Mouse (Mus musculus): ENCODE results near the gene Gm3486. TPM values are rescaled to one million over a fixed set of nuclear protein-coding genes. Genes with fewer than 3 reads are reported as not detected.
"Not testable (repeated sequence)": the region's sequence is repeated elsewhere in the genome, so short reads cannot be mapped to it uniquely, and the experiment has no call there.

The Gm3486 gene
- polyA plus RNA-seq (2014; fragmentation: Nextera tagmentation; extraction: Ambion mirVana), result not detected in 2 replicates

GRCm38 (mm10) chr14:41489385-41489784, at the start of gene Gm3486:
TSS of gene Gm3486 (minus strand) at chr14:41489485.
- not testable (repeated sequence) for H3K4me3 ChIP-seq (ENCODE audit: low read depth, low read length); H3K9ac ChIP-seq (ENCODE audit: low read length); H3K9me3 ChIP-seq (ENCODE audit: control insufficient read depth, low read length); ATAC-seq (ENCODE audit: low FRiP score); H3K4me1 ChIP-seq (ENCODE audit: control insufficient read depth, insufficient read depth, low read length); DNase-seq (ENCODE audit: low spot score, missing footprints); H3K4me2 ChIP-seq; H3K27ac ChIP-seq (ENCODE audit: low read depth, low read length); H3K27me3 ChIP-seq (ENCODE audit: control insufficient read depth, insufficient read depth, low read length); H3K36me3 ChIP-seq (ENCODE audit: control insufficient read depth, insufficient read depth, low read length)

GRCm38 (mm10) chr14:41524695-41525094, 35.4 kb upstream of the Gm3486 start:
- not testable (repeated sequence) for H3K9ac ChIP-seq (ENCODE audit: low read length); H3K27ac ChIP-seq (ENCODE audit: low read depth, low read length); DNase-seq (ENCODE audit: low spot score, missing footprints); H3K36me3 ChIP-seq (ENCODE audit: control insufficient read depth, insufficient read depth, low read length); ATAC-seq (ENCODE audit: low FRiP score); H3K4me2 ChIP-seq; H3K27me3 ChIP-seq (ENCODE audit: control insufficient read depth, insufficient read depth, low read length); H3K4me1 ChIP-seq (ENCODE audit: control insufficient read depth, insufficient read depth, low read length); H3K9me3 ChIP-seq (ENCODE audit: control insufficient read depth, low read length); H3K4me3 ChIP-seq (ENCODE audit: low read depth, low read length)
- 79% methylated on average over 1 of the region's 1 CpGs for WGBS

DNA sequence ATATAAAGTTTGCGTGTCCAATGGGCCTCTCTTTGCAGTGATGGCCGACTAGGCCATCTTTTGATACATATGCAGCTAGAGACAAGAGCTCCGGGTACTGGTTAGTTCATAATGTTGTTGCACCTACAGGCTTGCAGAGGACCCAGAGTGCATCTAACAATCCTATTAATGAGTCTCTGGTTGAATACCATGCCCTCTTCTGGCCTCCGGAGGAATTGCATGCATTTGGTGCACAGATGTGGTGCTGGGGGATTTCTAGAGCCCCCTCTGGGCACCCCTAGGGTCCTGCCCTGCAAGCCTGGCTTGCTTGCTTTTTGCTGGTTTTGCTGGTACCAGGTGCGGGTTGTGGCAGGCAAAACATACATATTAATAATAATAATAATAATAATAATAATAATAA, 31.4 kb upstream of the Gm3486 start:
- H3K4me2 ChIP-seq; H3K36me3 ChIP-seq (ENCODE audit: control insufficient read depth, insufficient read depth, low read length); H3K4me3 ChIP-seq (ENCODE audit: low read depth, low read length); H3K27me3 ChIP-seq (ENCODE audit: control insufficient read depth, insufficient read depth, low read length); DNase-seq (ENCODE audit: low spot score, missing footprints); H3K9ac ChIP-seq (ENCODE audit: low read length); H3K4me1 ChIP-seq (ENCODE audit: control insufficient read depth, insufficient read depth, low read length); ATAC-seq (ENCODE audit: low FRiP score); H3K9me3 ChIP-seq (ENCODE audit: control insufficient read depth, low read length); H3K27ac ChIP-seq (ENCODE audit: low read depth, low read length): not testable (repeated sequence)
- 75% methylated on average over 5 of the region's 5 CpGs for WGBS

DNA sequence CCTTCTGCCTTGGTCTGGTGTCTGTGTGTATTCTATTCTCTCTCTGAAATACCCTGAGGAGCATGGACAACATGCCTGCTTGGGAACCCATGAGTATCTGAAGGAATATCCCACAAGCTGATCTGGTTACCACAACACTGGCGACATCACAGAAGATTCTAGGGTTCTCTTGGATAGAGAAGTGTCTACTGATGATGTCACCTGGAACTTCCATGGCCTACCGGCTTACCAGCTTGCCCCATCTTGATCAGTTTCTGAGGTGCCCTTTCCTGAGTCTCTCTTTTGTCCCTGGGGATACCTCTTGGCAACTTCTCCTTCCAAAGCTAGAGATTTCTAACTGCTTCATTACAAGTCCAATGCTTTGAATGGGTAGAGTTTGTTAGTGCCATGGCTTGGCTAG, 35.9 kb downstream of the Gm3486 start, which contains the start of gene Gm7954:
Gm7954 (minus strand) TSS at position 101 of the 400 bp plus-strand sequence.
- H3K4me1 ChIP-seq (ENCODE audit: control insufficient read depth, insufficient read depth, low read length); H3K27me3 ChIP-seq (ENCODE audit: control insufficient read depth, insufficient read depth, low read length); H3K36me3 ChIP-seq (ENCODE audit: control insufficient read depth, insufficient read depth, low read length); H3K9ac ChIP-seq (ENCODE audit: low read length); DNase-seq (ENCODE audit: low spot score, missing footprints); ATAC-seq (ENCODE audit: low FRiP score); H3K9me3 ChIP-seq (ENCODE audit: control insufficient read depth, low read length); H3K4me2 ChIP-seq; H3K4me3 ChIP-seq (ENCODE audit: low read depth, low read length); H3K27ac ChIP-seq (ENCODE audit: low read depth, low read length): not testable (repeated sequence)
- WGBS, result no CpG with 5 or more reads among the region's 2 CpGs

Other genes with a start within 250 kb of the Gm3486 start
- not detected in 2 replicates for gene Gm2832, start 210.7 kb downstream of the Gm3486 start, polyA plus RNA-seq (2014; fragmentation: Nextera tagmentation; extraction: Ambion mirVana)
- gene Gm5798, start 140.9 kb downstream of the Gm3486 start, polyA plus RNA-seq (2014; fragmentation: Nextera tagmentation; extraction: Ambion mirVana), result not detected in 2 replicates
- not detected in 2 replicates for gene Gm7945, start 103.1 kb downstream of the Gm3486 start, polyA plus RNA-seq (2014; fragmentation: Nextera tagmentation; extraction: Ambion mirVana)
- gene Gm6482, start 81.2 kb downstream of the Gm3486 start, polyA plus RNA-seq (2014; fragmentation: Nextera tagmentation; extraction: Ambion mirVana), result not detected in 2 replicates
- gene Gm7954, start 36.0 kb downstream of the Gm3486 start, polyA plus RNA-seq (2014; fragmentation: Nextera tagmentation; extraction: Ambion mirVana), result not detected in 2 replicates
- gene Gm7970, start 66.1 kb upstream of the Gm3486 start, polyA plus RNA-seq (2014; fragmentation: Nextera tagmentation; extraction: Ambion mirVana), result not detected in 2 replicates
- not detected in 2 replicates for gene 1700049E17Rik2, start 83.7 kb upstream of the Gm3486 start, polyA plus RNA-seq (2014; fragmentation: Nextera tagmentation; extraction: Ambion mirVana)
- not detected in 2 replicates for gene Gm3072, start 135.1 kb upstream of the Gm3486 start, polyA plus RNA-seq (2014; fragmentation: Nextera tagmentation; extraction: Ambion mirVana)
- not detected in 2 replicates for gene Gm3676, start 157.0 kb upstream of the Gm3486 start, polyA plus RNA-seq (2014; fragmentation: Nextera tagmentation; extraction: Ambion mirVana)
- not detected in 2 replicates for gene Gm8068, start 212.4 kb upstream of the Gm3486 start, polyA plus RNA-seq (2014; fragmentation: Nextera tagmentation; extraction: Ambion mirVana)